Mouse (Mus musculus): ENCODE results near the gene Gars. TPM values are rescaled to one million over a fixed set of nuclear protein-coding genes. Genes with fewer than 3 reads are reported as not detected.

Gars gene
- polyA plus RNA-seq, 1 experiment from 2014 or later, result 229 TPM

DNA sequence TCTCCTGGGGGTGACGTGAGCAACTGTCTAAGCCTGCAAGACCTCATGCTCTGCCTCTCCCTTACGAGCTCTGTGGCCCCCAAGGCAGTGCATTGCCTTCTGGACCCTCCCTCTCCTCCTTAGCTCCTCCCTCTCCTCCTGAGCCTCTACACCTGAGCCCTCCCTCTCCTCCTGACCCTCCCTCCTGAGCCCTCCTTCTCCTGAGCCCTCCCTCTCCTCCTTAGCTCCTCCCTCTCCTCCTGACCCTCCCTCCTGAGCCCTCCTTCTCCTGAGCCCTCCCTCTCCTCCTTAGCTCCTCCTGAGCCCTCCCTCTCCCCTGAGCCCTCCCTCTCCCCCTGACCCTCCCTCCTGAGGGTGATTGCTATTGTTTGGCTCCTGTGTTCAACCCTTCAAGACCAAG lies 19.4 kb upstream of the Gars start:
- no peak for ATAC-seq
- 84% methylated on average over 2 of the region's 2 CpGs for WGBS
- no peak overlapping the region for H3K4me2 ChIP-seq (ENCODE audit: low read length)

DNA sequence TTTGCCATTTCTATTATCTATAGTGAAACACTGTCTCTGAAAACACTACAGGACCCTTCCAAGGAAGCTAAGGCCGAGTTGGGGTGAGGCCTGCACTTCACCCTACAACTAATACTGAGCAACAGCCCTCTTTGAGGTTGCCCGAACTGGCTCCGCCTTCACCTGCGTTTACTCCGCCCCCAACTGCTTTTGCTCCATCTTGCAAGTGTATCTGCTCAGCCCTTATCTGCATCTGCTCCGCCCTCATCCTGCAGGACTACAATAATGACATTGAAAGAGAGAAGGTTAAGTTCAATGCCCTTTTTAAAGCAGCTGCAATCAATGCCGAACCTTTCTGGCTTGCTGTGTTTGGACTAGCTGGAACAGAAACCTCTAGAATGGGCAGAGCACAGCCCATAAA lies 16.0 kb upstream of the Gars start:
- Histone ChIP-seq H3K9ac (replicated peaks; ENCODE audit: low read depth, low read length) (no peak overlapping the region), H3K27me3 (replicated peaks; ENCODE audit: control insufficient read depth, insufficient read depth, low read length) (no peaks in the 10 kb centered on the region), H3K4me1 (replicated peaks; ENCODE audit: control insufficient read depth, insufficient read depth, low read length) (no peaks in the 10 kb centered on the region; the same call in 1 of the 2 replicates), H3K27ac (ENCODE audit: low read length) (no peak overlapping the region), H3K9me3 (ENCODE audit: control insufficient read depth, low read length) (no peaks in the 10 kb centered on the region), H3K4me3 (replicated peaks; ENCODE audit: low read length) (no peak overlapping the region), H3K4me2 (ENCODE audit: low read length) (no peak overlapping the region), H3K36me3 (ENCODE audit: control insufficient read depth, insufficient read depth) (no peaks in the 10 kb centered on the region)
- WGBS, result 82% methylated on average over 7 of the region's 7 CpGs
- ATAC-seq, result no peak

More for the DNA sequence above, 19.4 kb upstream of the Gars start:
- no peak overlapping the region for H3K4me3 ChIP-seq (replicated peaks; ENCODE audit: low read length)
- no peaks in the 10 kb centered on the region; the same call in 1 of the 2 replicates for H3K27me3 ChIP-seq (replicated peaks; ENCODE audit: control insufficient read depth, insufficient read depth, low read length)
- H3K9ac ChIP-seq (replicated peaks; ENCODE audit: low read depth, low read length), result no peak overlapping the region
- H3K9me3 ChIP-seq (ENCODE audit: control insufficient read depth, low read length), result no peaks in the 10 kb centered on the region
- no peaks in the 10 kb centered on the region for H3K36me3 ChIP-seq (ENCODE audit: control insufficient read depth, insufficient read depth)
- no peak overlapping the region for H3K27ac ChIP-seq (ENCODE audit: low read length)
- peaks cover 5% of the 10 kb centered on the region; the same call in 1 of the 2 replicates for H3K4me1 ChIP-seq (replicated peaks; ENCODE audit: control insufficient read depth, insufficient read depth, low read length)

DNA sequence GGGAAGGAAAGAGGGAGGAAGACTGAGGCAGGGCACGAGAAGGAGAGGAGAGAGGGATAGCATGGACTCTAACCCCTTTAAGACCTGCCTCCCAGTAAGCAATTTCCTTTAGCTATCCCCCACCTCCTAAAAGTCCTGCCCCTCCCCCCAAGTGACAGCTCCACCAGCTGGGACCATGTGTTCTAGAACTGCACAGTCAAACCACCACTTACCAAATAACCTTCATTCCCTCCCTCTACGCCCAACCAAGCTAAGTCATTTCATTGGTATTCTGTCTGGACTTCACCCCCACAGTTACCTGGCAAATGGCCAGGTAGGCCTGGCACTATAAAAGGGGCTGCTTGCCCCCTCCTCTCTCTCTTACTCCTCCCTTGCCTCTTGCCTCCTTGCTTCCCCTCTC lies 10.2 kb upstream of the Gars start:
- ATAC-seq, result no peak
- H3K36me3 ChIP-seq (ENCODE audit: control insufficient read depth, insufficient read depth), result no peaks in the 10 kb centered on the region
- H3K27ac ChIP-seq (ENCODE audit: low read length), result no peak overlapping the region
- H3K27me3 ChIP-seq (replicated peaks; ENCODE audit: control insufficient read depth, insufficient read depth, low read length), result no peaks in the 10 kb centered on the region
- H3K9ac ChIP-seq (replicated peaks; ENCODE audit: low read depth, low read length), result no peak overlapping the region
- H3K4me1 ChIP-seq (replicated peaks; ENCODE audit: control insufficient read depth, insufficient read depth, low read length), result no peaks in the 10 kb centered on the region
- 69% methylated on average over 2 of the region's 2 CpGs for WGBS
- no peaks in the 10 kb centered on the region for H3K9me3 ChIP-seq (ENCODE audit: control insufficient read depth, low read length)
- no peak overlapping the region for H3K4me2 ChIP-seq (ENCODE audit: low read length)
- no peak overlapping the region for H3K4me3 ChIP-seq (replicated peaks; ENCODE audit: low read length)

DNA sequence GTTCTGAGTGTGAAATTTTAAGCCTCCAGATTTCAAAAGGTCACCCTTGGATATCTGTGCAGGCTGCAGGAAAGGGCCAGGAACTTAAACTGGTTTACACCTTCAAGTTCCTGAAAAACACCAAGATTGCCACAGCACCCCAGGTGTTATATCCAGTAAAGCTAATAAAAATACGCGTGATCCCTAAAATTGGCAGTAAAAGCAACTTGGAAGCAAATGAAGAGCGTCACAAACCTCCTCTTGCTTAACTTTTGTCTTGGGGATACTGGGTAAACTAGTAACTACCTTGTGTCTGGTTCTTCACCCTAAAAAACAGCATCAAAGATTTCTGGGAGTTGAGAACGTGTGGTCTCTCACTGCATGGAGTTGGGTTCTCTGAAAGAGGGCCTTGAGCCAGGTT lies 1.1 kb upstream of the Gars start:
- 89% methylated on average over 4 of the region's 4 CpGs for WGBS
- no peak for ATAC-seq
- Histone ChIP-seq H3K36me3 (ENCODE audit: control insufficient read depth, insufficient read depth) (no peaks in the 10 kb centered on the region), H3K27ac (ENCODE audit: low read length) (no peak overlapping the region), H3K4me1 (replicated peaks; ENCODE audit: control insufficient read depth, insufficient read depth, low read length) (peaks cover 16% of the 10 kb centered on the region), H3K9ac (replicated peaks; ENCODE audit: low read depth, low read length) (no peak overlapping the region), H3K27me3 (replicated peaks; ENCODE audit: control insufficient read depth, insufficient read depth, low read length) (no peaks in the 10 kb centered on the region), H3K4me2 (ENCODE audit: low read length) (no peak overlapping the region), H3K4me3 (replicated peaks; ENCODE audit: low read length) (no peak overlapping the region), H3K9me3 (ENCODE audit: control insufficient read depth, low read length) (no peaks in the 10 kb centered on the region)

DNA sequence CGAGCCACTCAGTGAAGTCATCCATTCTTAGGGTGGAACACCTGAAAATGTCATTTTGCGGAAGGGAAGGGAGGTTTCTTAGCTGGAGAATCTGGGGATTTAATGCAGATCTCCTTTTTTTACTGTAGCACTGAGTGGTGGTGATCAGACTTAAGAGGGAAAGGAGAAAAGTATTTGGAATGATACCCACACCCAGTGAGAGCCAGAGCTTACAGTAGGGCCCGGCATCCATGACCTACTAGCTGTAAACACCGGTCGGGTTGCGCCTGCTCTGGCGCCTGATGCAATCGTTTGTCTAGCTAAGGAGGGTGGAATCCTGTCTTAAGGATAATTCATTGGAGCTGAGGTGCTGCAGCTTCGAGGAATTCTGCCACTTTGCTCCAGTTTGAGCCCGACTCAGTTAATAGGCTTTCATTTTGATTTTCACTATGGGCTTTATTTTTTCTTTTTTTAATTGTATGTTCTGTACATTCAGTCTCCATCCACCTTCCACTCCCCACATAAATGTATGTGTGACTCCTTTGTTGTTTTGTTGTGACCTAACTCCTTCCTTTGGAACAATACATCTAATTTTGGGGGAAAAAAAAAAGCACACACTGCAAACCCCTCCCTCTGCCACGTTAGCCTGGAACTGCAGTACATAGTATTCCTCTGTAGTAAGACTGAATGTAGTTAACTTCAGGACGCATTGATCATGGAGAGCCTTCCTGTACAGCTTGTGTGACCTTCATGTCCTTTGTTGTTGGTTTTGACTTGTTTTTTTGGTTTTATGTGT lies 1.1 kb downstream of the Gars start:
- 2% methylated on average over 12 of the region's 12 CpGs for WGBS
- peak overlapping the region; percentile 98 for H3K9ac ChIP-seq (replicated peaks; ENCODE audit: low read depth, low read length)

DNA sequence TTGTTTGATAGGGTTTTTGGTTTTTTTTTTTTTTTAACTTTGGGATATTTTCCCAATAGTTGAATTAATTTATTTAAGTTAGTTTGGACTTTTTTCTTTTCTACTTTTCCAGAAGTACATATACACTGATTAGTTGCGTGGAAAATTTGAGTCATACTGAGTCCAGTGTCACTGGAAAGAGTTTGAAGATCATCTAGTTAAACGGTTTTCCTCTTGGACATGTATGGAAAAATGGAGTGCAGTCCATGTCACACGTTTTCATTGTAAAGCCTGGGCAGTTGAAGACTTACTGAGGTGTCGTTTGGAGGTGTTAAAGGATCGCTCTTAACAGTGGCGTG lies 1.6 kb downstream of the Gars start:
- peaks cover 16% of the 10 kb centered on the region for H3K4me1 ChIP-seq (replicated peaks; ENCODE audit: control insufficient read depth, insufficient read depth, low read length)
- WGBS, result 74% methylated on average over 6 of the region's 6 CpGs
- H3K9me3 ChIP-seq (ENCODE audit: control insufficient read depth, low read length), result no peaks in the 10 kb centered on the region
- H3K27ac ChIP-seq (ENCODE audit: low read length), result no peak overlapping the region
- H3K27me3 ChIP-seq (replicated peaks; ENCODE audit: control insufficient read depth, insufficient read depth, low read length), result no peaks in the 10 kb centered on the region
- ATAC-seq, result no peak
- H3K36me3 ChIP-seq (ENCODE audit: control insufficient read depth, insufficient read depth), result no peaks in the 10 kb centered on the region
- peak overlapping the region; percentile 98 for H3K4me3 ChIP-seq (replicated peaks; ENCODE audit: low read length)
- peak overlapping the region; percentile 77 for H3K4me2 ChIP-seq (ENCODE audit: low read length)
- peak overlapping the region; percentile 36; the same call in 1 of the 2 replicates for H3K9ac ChIP-seq (replicated peaks; ENCODE audit: low read depth, low read length)

More for the DNA sequence above, 1.1 kb downstream of the Gars start:
- H3K4me2 ChIP-seq (ENCODE audit: low read length), result peak overlapping the region; percentile 77
- no peaks in the 10 kb centered on the region for H3K36me3 ChIP-seq (ENCODE audit: control insufficient read depth, insufficient read depth)
- H3K4me1 ChIP-seq (replicated peaks; ENCODE audit: control insufficient read depth, insufficient read depth, low read length), result peaks cover 16% of the 10 kb centered on the region
- H3K4me3 ChIP-seq (replicated peaks; ENCODE audit: low read length), result peak overlapping the region; percentile 98
- peak overlapping the region; percentile 96 for H3K27ac ChIP-seq (ENCODE audit: low read length)
- H3K9me3 ChIP-seq (ENCODE audit: control insufficient read depth, low read length), result no peaks in the 10 kb centered on the region
- no peak for ATAC-seq
- no peaks in the 10 kb centered on the region for H3K27me3 ChIP-seq (replicated peaks; ENCODE audit: control insufficient read depth, insufficient read depth, low read length)

DNA sequence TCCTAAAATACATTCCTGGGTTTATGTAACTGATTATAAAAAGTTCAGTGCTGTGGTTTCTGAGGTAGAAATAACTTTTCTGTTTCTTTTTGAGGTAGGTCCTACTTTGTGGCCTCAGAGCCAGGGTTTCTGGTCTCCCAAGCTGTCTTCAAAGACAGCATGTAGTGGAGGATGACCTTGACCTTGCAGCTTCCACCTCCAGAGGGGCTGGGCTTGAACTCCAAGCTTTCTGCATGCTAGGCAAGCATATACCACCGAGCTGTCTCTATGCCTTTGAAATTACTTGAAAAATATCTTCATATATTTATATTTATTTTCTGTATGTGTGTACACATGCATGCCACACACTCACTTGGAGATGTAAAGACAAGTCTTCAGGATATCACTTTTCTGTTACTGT lies 2.2 kb downstream of the Gars start:
- no peak for ATAC-seq

DNA sequence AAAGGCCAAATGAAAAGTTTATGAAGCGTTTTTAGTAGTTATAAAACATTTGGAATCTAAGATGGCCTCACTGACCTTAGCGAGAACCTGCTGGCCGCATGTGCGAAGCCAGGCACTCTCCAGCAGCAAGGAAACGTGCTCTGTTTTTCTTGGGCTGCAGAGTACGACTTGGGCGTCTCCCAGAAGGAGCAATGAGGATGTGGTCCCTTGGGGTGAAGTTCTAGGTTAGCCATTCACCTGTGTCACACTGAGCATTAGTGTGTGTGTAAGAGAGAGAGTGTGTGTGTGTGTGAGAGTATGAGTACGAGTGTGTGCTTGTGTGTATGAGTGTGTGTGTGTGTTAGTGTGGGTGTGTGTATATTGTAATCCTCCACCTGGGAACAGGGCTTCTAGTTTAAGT lies 5.4 kb downstream of the Gars start:
- H3K36me3 ChIP-seq (ENCODE audit: control insufficient read depth, insufficient read depth), result peaks cover 8% of the 10 kb centered on the region; the same call in 1 of the 2 replicates
- WGBS, result 89% methylated on average over 8 of the region's 8 CpGs

More for the DNA sequence above, 2.2 kb downstream of the Gars start:
- H3K9ac ChIP-seq (replicated peaks; ENCODE audit: low read depth, low read length), result no peak overlapping the region
- H3K36me3 ChIP-seq (ENCODE audit: control insufficient read depth, insufficient read depth), result no peaks in the 10 kb centered on the region
- no peaks in the 10 kb centered on the region for H3K9me3 ChIP-seq (ENCODE audit: control insufficient read depth, low read length)
- no peak overlapping the region for H3K4me2 ChIP-seq (ENCODE audit: low read length)
- peaks cover 16% of the 10 kb centered on the region for H3K4me1 ChIP-seq (replicated peaks; ENCODE audit: control insufficient read depth, insufficient read depth, low read length)
- H3K4me3 ChIP-seq (replicated peaks; ENCODE audit: low read length), result no peak overlapping the region
- H3K27me3 ChIP-seq (replicated peaks; ENCODE audit: control insufficient read depth, insufficient read depth, low read length), result no peaks in the 10 kb centered on the region
- no peak overlapping the region for H3K27ac ChIP-seq (ENCODE audit: low read length)
- 77% methylated on average over 1 of the region's 1 CpGs for WGBS

DNA sequence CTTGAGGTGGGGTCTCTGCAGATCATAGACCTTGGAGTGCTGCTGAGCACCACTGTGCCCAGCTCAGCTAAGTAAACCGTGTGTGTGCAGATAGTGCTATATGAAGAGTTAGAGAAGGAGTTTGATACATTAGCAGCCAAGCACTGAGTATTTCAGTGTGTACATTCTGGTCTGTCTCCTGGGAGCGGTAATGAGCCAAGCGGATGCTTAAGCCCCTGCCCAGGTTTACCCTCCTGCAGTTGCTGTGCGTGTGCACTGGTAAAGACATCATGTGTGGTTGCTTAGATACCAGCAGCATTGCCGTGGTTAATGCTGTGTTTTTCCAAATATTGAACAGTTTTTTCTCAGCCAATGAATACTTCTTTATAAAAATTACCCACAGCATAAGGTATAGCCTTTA lies 6.7 kb downstream of the Gars start:
- no peak overlapping the region for H3K27ac ChIP-seq (ENCODE audit: low read length)
- ATAC-seq, result no peak; the same call in 1 of the 2 replicates

More for the DNA sequence above, 5.4 kb downstream of the Gars start:
- H3K4me3 ChIP-seq (replicated peaks; ENCODE audit: low read length), result no peak overlapping the region
- no peaks in the 10 kb centered on the region for H3K27me3 ChIP-seq (replicated peaks; ENCODE audit: control insufficient read depth, insufficient read depth, low read length)
- no peaks in the 10 kb centered on the region for H3K9me3 ChIP-seq (ENCODE audit: control insufficient read depth, low read length)
- no peak overlapping the region for H3K9ac ChIP-seq (replicated peaks; ENCODE audit: low read depth, low read length)
- ATAC-seq, result no peak
- H3K4me2 ChIP-seq (ENCODE audit: low read length), result no peak overlapping the region
- H3K27ac ChIP-seq (ENCODE audit: low read length), result no peak overlapping the region
- H3K4me1 ChIP-seq (replicated peaks; ENCODE audit: control insufficient read depth, insufficient read depth, low read length), result peaks cover 12% of the 10 kb centered on the region

More for the DNA sequence above, 6.7 kb downstream of the Gars start:
- WGBS, result 61% methylated on average over 5 of the region's 5 CpGs
- peaks cover 7% of the 10 kb centered on the region for H3K4me1 ChIP-seq (replicated peaks; ENCODE audit: control insufficient read depth, insufficient read depth, low read length)
- peaks cover 9% of the 10 kb centered on the region; the same call in 1 of the 2 replicates for H3K36me3 ChIP-seq (ENCODE audit: control insufficient read depth, insufficient read depth)
- H3K4me2 ChIP-seq (ENCODE audit: low read length), result no peak overlapping the region
- no peaks in the 10 kb centered on the region for H3K9me3 ChIP-seq (ENCODE audit: control insufficient read depth, low read length)
- H3K27me3 ChIP-seq (replicated peaks; ENCODE audit: control insufficient read depth, insufficient read depth, low read length), result no peaks in the 10 kb centered on the region
- H3K4me3 ChIP-seq (replicated peaks; ENCODE audit: low read length), result no peak overlapping the region
- H3K9ac ChIP-seq (replicated peaks; ENCODE audit: low read depth, low read length), result no peak overlapping the region

Measured in forebrain, embryonic 16.5 days (tissue).